Mouse (Mus musculus) mature B cell (primary cell): ENCODE data around the gene Dgka.
"Not testable (repeated sequence)": the region's sequence is repeated elsewhere in the genome, so short reads cannot be mapped to it uniquely, and the experiment has no call there.

Experiments used
- in situ Hi-C: fragments of 300-500 bp; cut with MboI; formaldehyde crosslinking; loops from 2 replicates; pipeline ENCODE4 v1.14.3; 2019

Dgka gene

DNA sequence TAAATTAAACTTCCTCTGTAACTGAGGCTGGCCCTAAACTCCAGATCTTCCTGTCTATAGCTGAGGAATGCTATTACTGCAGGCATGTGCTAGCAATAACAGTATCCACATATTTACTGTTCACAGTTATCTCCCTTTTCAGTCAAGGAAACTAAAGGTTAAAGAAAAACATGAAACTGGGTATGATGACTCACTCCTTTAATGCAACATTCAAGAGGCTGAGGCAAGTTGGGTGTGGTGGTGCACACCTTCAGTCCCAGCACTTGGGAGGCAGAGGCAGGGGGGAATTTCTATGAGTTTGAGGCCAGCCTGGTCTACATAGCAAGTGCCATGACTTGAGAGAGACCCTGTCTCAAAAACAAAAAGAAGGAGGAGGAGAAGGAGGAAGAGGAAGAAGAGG is 12.7 kb downstream of the Dgka start:
- in situ Hi-C loops: no loop called here

DNA sequence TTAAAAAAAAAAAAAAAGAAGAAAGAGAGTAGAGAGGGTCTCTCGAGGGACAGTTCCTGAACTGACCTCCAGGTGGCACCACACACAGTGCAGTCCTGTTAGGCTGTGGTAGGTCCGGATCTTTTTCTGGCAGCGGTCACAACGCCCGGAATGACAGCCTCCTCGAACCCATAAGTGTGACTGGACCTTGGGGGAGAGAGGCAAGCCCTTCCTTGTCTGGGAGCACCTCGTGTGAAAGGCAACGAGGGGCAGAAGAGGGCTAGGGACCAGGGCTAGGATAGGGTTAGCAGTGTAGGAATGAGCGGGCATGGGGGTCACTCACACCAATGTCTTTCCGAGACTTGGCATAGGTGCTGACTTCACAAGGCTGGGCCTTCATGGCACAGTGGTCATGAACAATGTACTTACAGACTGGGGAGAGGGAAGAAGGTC is 13.6 kb downstream of the Dgka start:
- in situ Hi-C loops: no loop called here

DNA sequence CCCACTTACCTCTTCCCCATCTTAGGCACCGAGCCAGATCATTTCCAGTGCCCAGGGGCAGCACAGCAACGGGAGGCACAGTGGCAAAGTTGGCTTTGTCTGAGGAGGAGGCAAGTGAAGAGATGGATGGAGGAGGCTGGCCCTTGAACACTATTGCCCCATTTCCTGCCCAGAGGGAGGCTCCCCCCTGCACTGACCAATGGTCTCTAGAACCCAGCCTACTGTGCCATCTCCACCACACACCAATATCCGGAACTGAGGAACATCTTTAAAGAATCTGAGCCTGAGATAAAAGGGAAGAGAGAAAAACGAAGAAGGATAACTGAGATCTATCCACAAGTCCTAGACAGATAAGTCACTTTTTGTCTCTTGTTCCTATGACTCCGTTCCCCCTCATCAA is 16.6 kb downstream of the Dgka start:
- in situ Hi-C loops: no loop called here

DNA sequence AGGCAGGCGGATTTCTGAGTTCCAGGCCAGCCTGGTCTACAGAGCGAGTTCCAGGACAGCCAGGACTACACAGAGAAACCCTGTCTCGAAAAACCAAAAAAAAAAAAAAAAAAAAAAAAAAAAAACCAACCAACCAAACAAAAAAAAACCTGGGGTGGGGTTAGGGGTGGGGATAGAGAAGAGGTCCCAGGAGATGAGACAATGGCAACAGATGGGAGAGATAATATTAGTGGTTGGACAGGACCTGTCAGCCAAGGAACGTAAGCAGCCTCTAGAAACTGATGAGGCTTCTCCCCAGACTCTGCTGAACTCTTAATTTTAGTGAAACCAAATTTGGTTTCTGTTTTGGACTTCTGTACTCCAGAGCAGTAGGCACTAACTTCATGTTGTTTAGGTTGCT is 19.2 kb downstream of the Dgka start:
- in situ Hi-C loops: not testable (repeated sequence)

DNA sequence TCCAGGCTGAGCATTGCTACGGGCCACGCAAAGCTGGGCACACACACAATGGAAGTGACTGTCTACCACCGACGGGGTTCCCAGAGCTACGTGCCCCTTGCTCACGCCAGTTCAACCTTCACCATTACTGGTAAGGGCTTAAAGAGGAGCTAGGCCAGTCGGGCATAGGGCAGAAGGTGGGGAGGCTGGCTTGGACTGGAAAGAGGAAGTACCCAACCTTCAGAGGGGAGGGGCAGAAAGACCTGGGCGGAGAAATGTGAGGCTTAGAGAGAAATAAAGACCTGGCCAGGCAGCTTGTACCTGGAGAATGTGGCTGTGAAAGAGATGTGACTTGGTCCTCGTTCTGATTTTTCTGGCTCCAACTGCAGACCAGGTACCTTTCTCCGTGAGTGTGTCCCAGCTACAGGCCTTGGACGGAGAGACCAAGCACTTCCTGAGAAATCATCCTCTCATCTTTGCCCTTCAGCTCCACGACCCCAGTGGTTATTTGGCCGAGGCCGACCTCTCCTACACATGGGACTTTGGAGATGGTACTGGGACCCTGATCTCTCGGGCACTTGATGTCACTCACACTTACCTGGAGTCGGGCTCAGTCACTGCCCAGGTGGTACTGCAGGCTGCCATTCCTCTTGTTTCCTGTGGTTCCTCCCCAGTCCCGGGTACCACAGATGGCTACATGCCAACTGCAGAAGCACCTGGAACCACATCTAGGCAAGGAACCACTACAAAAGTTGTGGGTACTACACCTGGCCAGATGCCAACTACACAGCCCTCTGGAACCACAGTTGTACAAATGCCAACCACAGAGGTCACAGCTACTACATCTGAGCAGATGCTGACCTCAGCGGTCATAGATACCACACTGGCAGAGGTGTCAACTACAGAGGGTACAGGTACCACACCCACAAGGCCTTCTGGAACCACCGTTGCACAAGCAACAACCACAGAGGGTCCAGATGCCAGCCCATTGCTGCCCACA is 28.8 kb downstream of the Dgka start:
- in situ Hi-C loops: no loop called here

DNA sequence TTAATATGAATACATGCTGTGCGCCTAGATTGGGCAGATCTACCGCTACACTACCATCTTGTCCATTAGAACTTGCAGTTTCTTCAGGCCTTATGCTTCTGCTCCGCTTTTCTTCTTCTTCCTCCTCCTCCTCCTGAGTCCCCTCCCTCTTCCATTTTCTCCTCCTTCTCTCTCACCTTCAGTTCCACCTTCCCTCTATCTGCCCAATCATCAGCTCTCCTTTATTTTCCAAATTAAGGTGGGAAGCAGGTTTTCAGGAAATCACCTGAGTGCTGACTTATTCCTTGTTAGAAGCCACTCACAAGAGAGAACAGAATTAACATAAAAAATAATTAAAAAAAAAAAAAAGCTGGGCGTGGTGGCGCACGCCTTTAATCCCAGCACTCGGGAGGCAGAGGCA is 33.3 kb downstream of the Dgka start:
- in situ Hi-C loops: not testable (repeated sequence)

DNA sequence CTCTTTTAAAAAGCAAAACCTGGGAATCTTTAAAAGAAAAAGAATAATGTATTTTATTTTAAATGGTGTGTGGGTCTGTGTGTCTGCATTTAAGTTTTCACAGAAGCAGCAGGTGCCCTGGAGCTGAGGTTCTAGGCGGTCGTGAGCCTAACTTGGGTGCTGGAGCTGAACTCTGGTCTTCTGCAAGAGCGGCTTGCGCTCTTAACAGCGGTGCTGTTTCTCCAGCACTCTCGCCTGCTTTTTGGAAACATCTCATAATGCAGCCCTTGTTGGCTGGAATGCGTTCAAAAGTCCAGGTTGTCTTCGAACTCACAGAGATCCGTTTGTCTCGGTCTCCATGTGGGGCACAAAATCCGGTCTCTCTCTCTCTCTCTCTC is 39.4 kb downstream of the Dgka start:
- in situ Hi-C loops: no loop called here

DNA sequence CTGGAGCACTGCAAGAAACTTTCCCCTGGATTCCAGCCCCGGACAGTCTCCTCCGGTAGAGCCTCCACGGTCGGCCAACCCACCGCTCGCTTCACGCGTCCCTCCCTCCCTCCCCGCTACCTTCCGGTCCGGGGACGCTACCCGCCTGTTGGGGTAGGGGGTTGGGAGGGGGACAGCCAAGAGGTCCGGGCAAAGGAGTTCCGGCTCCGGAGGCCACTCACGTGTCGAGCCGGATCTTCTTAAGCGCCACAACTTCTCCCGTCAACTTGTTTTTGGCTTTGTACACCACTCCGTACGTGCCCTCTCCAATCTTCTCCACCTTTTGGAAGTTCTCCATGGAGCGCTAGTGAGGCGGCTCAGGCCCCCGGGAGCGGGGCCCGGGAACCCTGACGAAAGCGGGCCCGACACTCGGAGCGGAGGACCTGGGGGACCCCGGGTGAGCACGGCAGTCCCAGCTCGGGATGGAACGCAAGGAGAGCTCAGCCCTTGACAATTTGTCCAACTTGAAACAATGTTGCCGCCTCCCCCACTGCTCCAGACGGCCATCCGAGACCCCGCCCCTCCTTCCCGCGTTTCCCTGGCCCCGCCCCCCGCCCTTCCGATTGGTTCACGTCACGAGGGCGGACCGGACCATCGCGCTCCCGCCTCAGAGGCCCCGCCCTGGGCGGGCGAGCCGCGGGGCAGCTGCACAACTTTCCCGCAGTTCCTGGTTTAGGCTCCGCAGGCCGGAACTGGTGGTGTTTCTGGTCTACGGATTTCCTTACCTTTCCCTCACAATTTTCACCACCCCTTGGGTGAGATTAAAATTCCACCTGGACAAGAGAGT is 40.0 kb downstream of the Dgka start, which contains the start of gene Cdk2:
Cdk2 (minus strand) TSS at position 541 of the 826 bp plus-strand sequence.
- in situ Hi-C loops: no loop called here

DNA sequence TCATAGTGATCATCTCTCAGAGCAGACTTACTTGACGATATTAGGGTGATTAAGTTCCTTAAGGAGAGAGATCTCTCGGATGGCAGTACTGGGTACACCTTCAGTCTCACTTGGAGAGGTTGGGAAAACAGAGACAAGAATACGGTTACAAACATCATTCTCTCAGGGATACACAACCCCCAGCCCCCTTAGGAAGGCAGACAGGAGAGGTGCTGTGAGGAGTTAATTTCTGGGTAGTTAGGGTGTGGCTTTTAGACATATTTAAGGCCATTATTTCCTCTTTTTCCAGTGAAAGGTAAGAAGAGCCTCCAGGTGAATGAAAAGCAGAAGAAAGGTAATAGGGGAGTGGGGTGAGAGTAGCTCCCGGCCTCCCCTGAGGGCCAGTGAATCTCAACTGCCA is 40.8 kb downstream of the Dgka start, which contains the start of gene Pmel:
Pmel (plus strand) TSS at position 301 of the 400 bp plus-strand sequence.
- in situ Hi-C loops: no loop called here

DNA sequence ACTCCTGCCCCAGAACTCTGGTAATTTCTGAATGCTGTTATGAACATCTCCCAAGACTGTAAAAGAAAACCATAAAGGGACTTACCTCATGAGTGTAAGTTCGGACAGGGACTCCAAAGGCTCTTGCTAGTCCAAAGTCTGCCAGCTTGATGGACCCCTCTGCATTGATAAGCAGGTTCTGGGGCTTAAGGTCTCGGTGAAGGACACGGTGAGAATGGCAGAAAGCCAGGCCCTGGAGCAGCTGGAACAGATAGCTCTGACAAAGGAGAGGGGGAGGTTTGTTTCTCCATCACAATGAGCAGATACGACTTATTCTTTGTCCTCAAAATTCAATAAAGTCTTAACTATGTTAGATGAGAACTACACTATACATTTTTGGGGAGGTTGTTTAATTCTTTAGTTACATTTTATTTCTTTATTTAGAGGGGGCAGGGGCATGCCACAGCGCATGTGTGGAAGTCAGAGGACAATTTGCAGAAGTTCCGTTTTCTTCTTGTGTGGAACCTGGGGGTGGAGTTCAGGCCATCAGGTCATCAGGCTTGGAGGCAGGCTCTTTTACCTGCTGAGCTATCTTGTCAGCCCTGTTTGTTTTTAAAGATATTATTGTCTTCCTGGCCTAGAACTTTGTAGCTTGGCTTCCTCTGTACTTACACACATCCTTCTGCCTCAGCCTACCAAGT is 42.2 kb downstream of the Dgka start:
- in situ Hi-C loops: no loop called here

DNA sequence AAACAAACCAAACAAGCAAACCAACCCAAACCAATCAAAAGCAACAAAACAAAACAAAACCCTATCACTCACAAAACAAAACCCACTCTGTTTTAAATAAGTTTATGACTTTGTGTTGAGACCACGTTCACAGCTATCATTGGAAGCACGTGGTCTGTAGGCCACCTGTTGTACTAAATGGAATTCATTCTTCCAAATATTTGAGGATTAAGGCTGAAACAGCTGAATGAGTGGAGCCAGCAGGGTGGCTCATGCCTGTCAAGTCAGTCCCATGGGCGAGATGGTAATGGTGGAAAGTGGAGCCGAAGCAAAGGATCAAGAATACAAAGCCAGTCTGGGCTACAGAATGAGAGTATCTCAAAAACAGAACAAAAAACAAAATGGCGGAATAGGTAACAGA is 43.9 kb downstream of the Dgka start:
- in situ Hi-C loops: no loop called here

DNA sequence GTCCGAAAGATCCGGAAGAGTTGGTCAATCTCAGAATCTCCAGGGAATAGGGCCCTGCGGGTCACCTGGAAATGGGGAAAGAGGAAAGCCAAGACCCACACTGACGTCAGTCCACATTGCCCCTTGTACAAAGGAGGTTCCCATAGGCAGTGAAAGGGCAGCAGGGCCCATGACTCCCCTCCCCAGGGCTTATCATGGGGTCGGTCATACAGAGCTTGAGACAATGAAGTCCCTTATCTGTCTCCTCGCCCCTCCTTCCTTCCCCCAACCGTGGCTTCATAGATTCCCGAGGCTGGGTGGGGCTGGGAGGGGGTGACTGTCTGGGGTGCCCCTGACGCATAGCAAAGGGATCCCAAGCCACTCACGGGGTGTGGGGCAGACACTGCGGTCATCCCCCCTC is 45.0 kb downstream of the Dgka start:
- in situ Hi-C loops: no loop called here

DNA sequence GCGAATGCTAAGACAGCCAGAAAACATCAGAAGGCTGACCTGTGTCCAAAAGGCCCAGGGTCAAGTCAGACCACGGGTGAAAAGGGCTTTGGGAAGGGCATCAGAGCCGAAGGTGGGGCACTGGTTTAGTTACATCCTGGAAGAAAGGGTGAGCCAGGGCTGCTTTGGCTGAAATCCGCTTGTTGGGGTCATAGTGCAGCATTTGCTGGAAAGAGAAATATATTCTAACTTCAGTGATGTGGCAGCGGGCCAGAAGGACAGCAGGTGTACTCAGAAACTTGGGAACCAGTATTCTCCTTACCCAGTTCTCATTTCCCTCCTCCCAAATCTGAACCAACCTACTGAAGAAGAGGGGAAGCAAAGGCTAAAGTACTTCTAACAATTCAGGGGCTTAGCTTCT is 45.6 kb downstream of the Dgka start:
- in situ Hi-C loops: no loop called here

DNA sequence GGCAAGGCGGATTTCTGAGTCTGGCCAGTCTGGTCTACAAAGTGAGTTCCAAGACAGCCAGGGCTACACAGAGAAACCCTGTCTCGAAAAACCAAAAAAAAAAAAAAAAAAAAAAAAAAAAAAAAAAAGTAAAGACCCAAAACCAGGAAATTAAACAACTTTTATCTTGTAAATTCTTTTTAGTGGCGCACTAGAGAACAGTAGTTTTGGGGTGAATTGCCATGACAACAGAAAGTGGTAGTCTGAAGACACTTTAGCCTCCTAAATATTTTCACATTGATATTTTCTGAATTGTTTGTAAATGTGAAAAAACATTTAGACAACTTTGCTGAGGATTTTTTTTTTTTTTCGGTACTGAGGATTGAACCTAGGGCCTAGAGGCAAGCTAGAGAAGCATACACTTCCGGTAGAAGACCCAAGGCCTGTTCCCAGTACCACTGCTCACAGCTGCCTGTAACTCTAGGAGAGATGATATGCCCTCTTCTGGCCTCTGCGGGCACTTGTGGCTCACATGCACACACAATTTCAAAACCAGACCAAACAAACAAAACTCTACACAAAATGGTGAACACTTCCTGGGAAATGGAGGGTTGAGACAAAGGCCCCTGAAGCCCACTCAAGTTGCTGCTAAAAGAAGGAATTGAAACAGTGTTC is 47.5 kb downstream of the Dgka start:
- in situ Hi-C loops: no loop called here

DNA sequence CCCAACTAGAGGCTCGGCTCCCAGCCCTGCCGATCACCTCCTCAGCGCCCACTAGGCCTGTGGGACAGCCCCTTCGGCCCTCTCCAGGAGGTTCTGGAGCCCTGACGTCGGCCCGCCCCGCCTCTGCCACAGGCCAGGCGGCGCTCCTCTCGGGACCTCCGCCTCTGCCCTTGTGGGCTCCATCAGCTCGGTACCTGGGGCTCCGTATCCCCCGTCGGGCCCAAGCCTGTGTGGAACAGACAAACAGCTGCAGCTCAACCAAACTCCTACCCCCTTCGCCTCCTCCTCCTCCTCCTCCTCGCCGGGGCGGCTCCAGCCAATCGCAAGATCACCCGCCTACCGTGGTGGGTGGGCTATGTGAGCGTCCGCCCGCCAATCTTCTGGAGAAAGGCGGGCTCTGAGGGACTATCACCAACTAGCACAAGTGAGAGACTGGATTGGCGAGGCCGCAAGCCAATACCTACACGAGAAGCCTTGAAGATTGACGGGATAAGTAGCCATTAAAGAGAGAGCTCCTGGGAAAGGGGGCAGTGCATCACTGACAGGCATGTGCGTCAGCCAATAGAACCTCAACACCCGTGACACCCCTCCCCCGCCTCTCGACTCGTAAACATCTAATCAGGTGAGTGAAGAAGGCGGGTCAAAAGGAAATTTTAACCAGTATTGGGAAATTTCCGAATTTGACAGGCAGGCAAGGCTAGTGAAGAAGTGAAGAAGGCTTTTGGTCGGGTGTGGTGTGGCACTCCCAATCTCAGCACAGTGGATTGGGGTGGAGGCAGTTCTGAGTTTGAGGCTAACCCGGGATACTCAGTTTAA is 48.5 kb downstream of the Dgka start, which contains the start of gene Rab5b:
Rab5b (minus strand) TSS at position 273 of the 816 bp plus-strand sequence.
- in situ Hi-C loops: no loop called here

DNA sequence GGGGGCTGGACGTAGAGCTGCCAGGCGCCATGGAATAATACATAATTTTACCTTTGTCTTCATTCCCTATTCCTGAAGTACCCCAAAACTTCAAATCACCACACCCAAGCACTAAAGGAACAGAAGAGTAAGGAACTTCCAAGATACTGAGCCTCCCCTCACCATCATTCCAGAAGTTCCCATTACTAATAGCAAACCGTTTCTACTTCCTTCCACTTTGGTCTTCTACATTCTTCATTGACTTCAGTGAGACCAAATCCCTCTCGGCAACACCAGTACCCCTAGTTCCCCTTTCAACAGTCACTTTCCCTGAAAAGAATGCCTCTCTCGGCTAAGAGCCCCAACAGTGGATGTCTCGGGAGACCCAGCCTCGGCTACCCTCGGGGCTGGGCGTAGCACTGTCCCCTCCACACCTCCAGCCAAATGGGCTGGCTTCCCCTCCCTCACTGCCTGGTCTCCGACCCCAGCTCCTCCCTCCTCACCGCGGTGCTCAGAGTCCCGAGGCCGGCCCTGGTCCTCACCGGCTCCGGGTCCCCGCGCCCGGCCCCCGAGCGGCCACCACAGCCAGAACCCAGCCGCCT is 49.2 kb downstream of the Dgka start:
- in situ Hi-C loops: no loop called here

DNA sequence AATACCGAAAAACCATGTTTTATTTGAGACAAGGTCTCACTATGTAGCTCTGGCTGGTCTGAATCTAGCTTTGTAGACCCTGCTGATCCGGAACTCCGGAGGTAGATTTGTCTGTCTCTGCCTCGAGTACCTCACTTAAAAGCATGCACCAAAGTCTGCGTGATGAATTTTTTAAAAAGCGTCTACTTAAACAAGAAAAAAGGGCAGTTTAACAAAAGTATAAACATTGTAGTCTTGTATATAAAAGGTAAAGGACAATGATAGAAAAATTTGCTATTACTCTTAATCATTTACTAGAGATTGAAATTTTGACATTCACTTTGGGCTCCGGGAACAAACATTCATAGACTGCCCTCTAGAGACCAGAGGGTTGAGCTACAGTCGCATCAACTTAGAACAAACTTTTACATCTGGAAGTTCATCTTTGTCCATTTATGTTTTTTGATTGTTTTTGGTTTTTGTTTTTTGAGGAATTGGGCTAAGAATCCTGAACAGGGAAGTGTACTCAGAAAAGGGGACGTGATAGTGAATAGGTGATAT is 70.1 kb downstream of the Dgka start:
- in situ Hi-C loops: no loop called here

DNA sequence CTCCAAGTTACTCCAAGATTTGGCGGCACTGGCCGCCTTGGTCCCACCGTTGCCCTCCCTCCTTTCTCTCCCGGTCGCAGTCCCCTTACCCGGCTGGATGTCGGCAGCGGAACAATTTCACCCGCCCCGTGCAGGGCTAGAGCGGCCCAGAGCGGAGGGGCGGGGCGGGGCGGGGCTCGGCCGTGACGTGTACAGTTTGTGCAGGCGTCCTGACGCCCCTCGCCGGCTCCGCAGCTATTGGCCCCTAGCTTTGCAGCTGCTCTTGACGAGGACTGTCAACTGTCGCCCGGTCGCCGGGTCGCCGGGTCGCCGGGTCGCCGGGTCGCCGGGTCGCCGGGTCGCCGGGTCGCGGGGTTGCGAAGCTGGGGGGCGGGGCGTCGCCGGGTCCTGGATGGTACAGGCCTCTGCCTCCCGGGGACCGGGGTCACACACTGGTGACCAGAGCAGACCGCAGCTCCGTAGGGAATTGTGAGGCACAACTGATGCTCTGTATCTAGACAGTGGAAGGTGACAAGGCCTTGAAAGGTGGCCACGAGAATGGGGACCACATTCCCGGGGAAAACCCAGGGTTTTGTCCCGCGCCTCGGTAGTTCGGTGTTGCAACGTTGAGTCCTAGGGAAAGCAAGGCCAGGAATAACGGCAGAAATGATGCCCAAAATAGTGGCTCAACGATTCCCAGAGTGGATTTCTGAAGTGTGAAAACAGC is 70.7 kb downstream of the Dgka start, which contains the start of gene Suox:
Suox (minus strand) TSS at position 311 of the 706 bp plus-strand sequence.
- in situ Hi-C loops: no loop called here

DNA sequence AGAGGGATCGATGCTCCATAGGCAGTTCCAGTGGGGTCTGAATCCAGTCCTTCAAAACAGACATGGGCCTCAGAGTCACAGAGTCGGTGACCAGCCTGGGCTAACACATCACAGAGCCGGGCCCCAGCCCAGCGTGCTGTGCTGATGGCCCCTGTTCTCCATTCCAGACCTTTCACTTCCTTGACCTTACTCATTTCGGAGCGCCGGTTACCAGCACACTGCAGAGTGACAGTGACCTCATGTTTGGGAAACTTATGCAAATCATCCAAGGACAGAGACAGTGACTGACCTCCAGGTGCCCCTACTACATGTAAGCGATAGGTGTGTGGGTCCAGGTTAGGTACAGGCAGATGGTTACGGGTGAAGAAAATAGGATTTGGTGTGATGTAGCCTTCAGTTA is 73.5 kb downstream of the Dgka start:
- in situ Hi-C loops: no loop called here
